Mouse (Mus musculus) limb, embryonic 13.5 days (tissue): Measurements from ENCODE around the gene Axin1. TPM values are rescaled to one million over a fixed set of nuclear protein-coding genes. Genes with fewer than 3 reads are reported as not detected.

Source experiments
- ATAC-seq: fragments of 200-750 bp; cut with Nextera tagmentation; 2 replicates; pipeline ENCODE4 v1.8.0; 2017; ENCODE audit warnings: low read depth, moderate number of reproducible peaks, moderate TSS enrichment; ENCODE audit not compliant: low FRiP score
- H3K27ac ChIP-seq: fragments of 300-500 bp; sonication (generic); 2 replicates; pipeline ENCODE4 v1.5.1; 2015; ENCODE audit warnings: inconsistent platforms, mild to moderate bottlenecking, moderate library complexity
- H3K27me3 ChIP-seq: fragments of 300-500 bp; sonication (generic); 2 replicates; pipeline ENCODE4 v1.6.1; 2015; ENCODE audit warnings: mild to moderate bottlenecking, inconsistent platforms
- H3K36me3 ChIP-seq: fragments of 300-500 bp; sonication (generic); 2 replicates; pipeline ENCODE4 v1.6.1; 2015; ENCODE audit warnings: inconsistent platforms, mild to moderate bottlenecking, moderate library complexity
- H3K4me1 ChIP-seq: fragments of 300-500 bp; sonication (generic); 2 replicates; pipeline ENCODE4 v1.6.1; 2015; ENCODE audit warnings: inconsistent platforms
- H3K4me2 ChIP-seq: fragments of 300-500 bp; sonication (generic); replicated peaks from 2 replicates; pipeline ENCODE4 v1.6.1; 2015; ENCODE audit warnings: inconsistent platforms, mild to moderate bottlenecking, moderate library complexity
- H3K4me3 ChIP-seq: fragments of 300-500 bp; sonication (generic); 2 replicates; pipeline ENCODE4 v1.5.1; 2015; ENCODE audit warnings: moderate library complexity, mild to moderate bottlenecking, inconsistent platforms
- H3K9ac ChIP-seq: fragments of 300-500 bp; sonication (generic); 2 replicates; pipeline ENCODE4 v1.6.1; 2015; ENCODE audit warnings: mild to moderate bottlenecking, inconsistent platforms
- H3K9me3 ChIP-seq: fragments of 300-500 bp; sonication (generic); 2 replicates; pipeline ENCODE4 v1.6.1; 2016; ENCODE audit warnings: inconsistent platforms
- WGBS: fragments of 180-500 bp; shearing (Covaris S2); methylation state at CpG from one replicate; pipeline ENCODE4 v1.1.7; 2015; 5-methylcytosine and 5-hydroxymethylcytosine counted together
- polyA plus RNA-seq: library from polyadenylated mRNA; unstranded; fragments of >200 nt; fragmentation: Nextera tagmentation; extraction: Ambion mirVana; gene quantifications from 2 replicates; pipeline ENCODE4 v1.2.1, GENCODE M21; 2015

Gene Axin1
- polyA plus RNA-seq, 1 experiment from 2014 or later, result 11.3 TPM

DNA sequence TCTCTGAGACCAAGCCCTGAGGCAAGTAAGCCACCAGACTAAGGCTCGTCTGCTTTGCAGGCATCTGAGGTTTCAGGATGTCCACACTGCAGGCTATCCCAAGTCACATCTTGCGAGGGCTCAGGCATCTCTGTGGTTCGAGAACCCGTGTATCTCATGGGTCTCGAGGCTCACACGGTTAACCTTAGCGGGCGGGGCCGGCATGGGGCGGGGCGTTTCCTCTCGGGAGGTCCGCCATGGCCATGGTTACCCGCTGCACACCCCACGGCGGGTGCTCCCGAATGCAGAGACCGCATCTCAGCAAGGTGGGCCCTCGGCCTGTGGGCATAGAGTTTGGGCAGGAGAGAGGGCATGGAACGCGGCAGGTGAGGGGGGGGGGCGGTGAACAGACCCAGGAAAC lies 64.2 kb downstream of the Axin1 start, which contains the start of gene Rgs11:
Gene Rgs11 (plus strand): TSS at position 215 of the 400 bp plus-strand sequence.
- no peak within 1 kb of the TSS for H3K27ac ChIP-seq
- 2% methylated on average over 22 of the region's 22 CpGs for WGBS
- no peaks in the 10 kb centered on the region for H3K9me3 ChIP-seq
- peak within 1 kb of the TSS; percentile 97 for H3K4me2 ChIP-seq
- peak within 1 kb of the TSS; percentile 60 for H3K4me3 ChIP-seq
- H3K27me3 ChIP-seq, result peaks cover 77% of the 10 kb centered on the region
- peaks cover 33% of the 10 kb centered on the region for H3K4me1 ChIP-seq
- H3K36me3 ChIP-seq, result peaks cover 10% of the 10 kb centered on the region
- H3K9ac ChIP-seq, result peak within 1 kb of the TSS; percentile 59
- no peak for ATAC-seq

DNA sequence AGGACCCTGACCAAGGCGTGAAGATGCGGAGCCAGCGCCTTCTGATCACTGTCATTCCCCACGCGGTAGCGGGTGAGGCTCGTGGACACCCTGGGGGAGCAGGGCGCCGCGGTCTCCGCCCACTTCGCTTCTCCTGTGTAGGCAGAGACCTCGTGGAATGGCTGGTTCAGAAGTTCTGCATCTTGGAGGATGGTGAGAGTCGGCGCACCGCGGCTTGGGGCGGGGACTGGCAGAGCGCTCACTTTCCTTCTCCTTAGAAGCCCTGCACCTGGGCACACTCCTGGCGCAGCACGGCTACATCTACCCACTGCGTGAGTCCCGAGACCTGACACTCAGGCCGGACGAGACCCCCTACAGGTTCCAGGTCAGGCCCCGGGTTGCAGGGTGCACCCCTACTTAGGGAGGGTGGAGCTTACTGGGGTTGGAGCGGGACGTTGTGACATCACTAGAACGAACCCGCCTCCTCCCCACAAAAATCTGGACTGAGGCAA lies 64.9 kb downstream of the Axin1 start:
- H3K4me1 ChIP-seq, result peaks cover 33% of the 10 kb centered on the region
- 0 out of 2 replicates have a peak, but pooled peaks cover 4% of the 10 kb centered on the region for H3K36me3 ChIP-seq
- H3K4me2 ChIP-seq, result peak overlapping the region; percentile 97
- H3K9ac ChIP-seq, result peak overlapping the region; percentile 59
- peak overlapping the region; percentile 60 for H3K4me3 ChIP-seq
- peaks cover 77% of the 10 kb centered on the region for H3K27me3 ChIP-seq
- no peak for ATAC-seq
- H3K27ac ChIP-seq, result no peak overlapping the region
- no peaks in the 10 kb centered on the region for H3K9me3 ChIP-seq
- 1% methylated on average over 30 of the region's 30 CpGs for whole genome bisulfite sequencing

DNA sequence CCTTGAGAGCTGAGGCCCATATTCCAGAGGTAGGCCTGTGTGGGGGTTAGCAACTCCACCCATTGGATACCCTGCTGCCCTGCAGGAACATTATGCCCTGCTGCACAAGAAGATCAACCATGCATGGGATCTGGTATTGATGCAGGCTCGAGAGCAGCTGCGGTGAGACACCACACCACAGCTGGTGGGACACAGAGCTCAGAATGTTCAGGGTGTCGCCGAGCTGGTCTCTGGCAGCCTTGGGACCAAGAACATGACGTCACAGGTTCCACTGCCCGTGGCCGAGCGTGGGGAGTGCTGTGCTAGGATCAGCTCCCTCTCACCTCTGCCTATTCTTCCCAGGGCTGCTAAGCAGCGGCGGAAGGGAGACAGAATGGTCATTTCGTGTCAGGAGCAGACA lies 66.3 kb downstream of the Axin1 start:
- no peak overlapping the region for H3K27ac ChIP-seq
- H3K36me3 ChIP-seq, result no peaks in the 10 kb centered on the region
- ATAC-seq, result no peak
- no peaks in the 10 kb centered on the region for H3K9me3 ChIP-seq
- H3K9ac ChIP-seq, result no peak overlapping the region
- no peak overlapping the region; the same call in 1 of the 2 replicates for H3K4me2 ChIP-seq
- WGBS, result 32% methylated on average over 11 of the region's 11 CpGs
- H3K27me3 ChIP-seq, result peaks cover 65% of the 10 kb centered on the region
- peaks cover 33% of the 10 kb centered on the region for H3K4me1 ChIP-seq
- no peak overlapping the region for H3K4me3 ChIP-seq

DNA sequence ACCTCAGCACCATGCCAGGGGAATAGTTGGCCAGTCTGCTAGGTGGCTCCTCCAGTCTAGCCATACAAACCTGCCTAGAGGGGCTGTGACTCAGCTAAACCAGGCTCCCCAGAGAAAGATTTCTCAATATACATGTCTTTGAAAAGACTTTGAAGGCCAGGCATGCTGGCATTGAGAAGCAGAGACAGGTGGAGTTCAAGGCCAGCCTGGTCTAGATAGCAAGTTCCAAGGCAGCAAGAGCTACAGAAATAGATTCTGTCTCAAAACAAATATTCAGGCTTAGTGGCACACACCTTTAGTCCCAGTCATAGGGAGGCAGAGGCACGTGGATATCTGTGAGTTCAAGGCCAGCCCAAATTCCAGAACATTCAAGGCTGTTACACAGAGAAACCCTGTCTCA lies 67.9 kb downstream of the Axin1 start:
- Histone ChIP-seq H3K9me3 (no peaks in the 10 kb centered on the region), H3K27ac (no peak overlapping the region), H3K4me3 (no peak overlapping the region), H3K27me3 (peaks cover 49% of the 10 kb centered on the region), H3K4me1 (peaks cover 24% of the 10 kb centered on the region), H3K36me3 (no peaks in the 10 kb centered on the region), H3K4me2 (no peak overlapping the region), H3K9ac (no peak overlapping the region)
- 54% methylated on average over 1 of the region's 1 CpGs for WGBS
- ATAC-seq, result no peak

DNA sequence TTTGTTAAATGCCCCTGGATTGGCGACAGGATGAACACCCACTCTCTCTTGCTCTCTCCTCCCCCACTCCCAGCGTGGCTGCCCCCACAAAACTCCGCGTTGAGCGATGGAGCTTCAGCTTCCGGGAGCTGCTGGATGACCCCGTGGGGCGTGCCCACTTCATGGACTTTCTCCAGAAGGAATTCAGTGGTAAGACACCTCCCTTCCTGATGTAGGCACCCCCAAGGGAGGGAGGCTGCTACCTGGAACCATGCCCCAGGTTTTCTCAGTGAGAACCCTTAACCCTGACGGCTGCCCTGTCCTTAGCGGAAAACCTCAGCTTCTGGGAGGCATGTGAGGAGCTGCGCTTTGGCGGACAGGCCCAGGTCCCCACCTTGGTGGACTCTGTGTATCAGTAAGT lies 69.2 kb downstream of the Axin1 start, which contains the start of gene Arhgdig:
Gene Arhgdig (minus strand): TSS at position 101 of the 400 bp plus-strand sequence.
- WGBS, result 88% methylated on average over 12 of the region's 12 CpGs
- H3K4me2 ChIP-seq, result no peak within 1 kb of the TSS
- H3K4me1 ChIP-seq, result peaks cover 16% of the 10 kb centered on the region
- no peaks in the 10 kb centered on the region for H3K9me3 ChIP-seq
- no peak for ATAC-seq
- H3K27ac ChIP-seq, result no peak within 1 kb of the TSS
- H3K36me3 ChIP-seq, result peaks cover 5% of the 10 kb centered on the region; the same call in 1 of the 2 replicates
- no peak within 1 kb of the TSS for H3K4me3 ChIP-seq
- H3K27me3 ChIP-seq, result peaks cover 36% of the 10 kb centered on the region
- H3K9ac ChIP-seq, result no peak within 1 kb of the TSS

DNA sequence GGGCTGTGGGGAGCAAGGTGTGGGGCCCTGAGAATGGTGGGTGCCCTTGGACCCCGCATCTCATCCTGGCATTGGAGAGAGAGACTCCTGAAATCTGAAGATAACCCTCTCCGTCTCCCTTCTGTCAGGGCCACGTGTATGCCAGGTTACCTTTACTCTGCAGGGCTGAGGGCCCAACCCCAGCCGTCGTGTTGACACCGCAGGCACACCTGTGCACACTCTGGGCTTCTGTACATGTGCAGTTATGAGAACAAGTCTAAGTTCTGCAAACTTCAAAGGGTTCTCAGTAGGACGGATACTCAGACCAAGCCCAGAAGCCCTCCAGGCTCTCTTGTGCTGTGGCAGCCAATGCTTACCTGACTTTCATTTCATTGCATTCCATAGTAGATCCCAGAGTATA lies 73.8 kb downstream of the Axin1 start:
- Histone ChIP-seq H3K9ac (no peak overlapping the region), H3K27me3 (no peaks in the 10 kb centered on the region), H3K27ac (no peak overlapping the region), H3K4me3 (no peak overlapping the region), H3K36me3 (peaks cover 36% of the 10 kb centered on the region), H3K4me1 (no peaks in the 10 kb centered on the region), H3K9me3 (no peaks in the 10 kb centered on the region), H3K4me2 (no peak overlapping the region)
- no peak for ATAC-seq
- 88% methylated on average over 7 of the region's 7 CpGs for WGBS

DNA sequence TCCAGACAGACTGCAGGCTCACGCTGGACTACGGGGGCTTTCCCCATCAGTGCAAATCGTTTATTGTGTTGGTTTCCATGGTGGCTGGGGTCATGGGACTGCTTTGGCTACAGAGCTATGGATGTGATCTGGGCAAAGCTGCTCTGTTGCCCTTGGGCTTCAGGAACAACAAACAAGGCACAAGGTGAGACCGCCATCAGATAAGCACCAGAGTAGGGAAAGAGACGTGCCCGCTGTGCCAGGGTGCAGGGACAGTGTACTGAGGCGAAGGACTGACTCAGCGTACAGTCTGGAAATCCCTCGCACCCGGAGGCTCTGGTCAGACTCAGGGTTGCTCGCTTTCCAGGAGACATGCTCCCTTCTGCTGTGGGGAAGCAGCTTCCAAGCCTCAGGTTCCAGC lies 74.2 kb downstream of the Axin1 start:
- no peak overlapping the region for H3K4me2 ChIP-seq
- no peaks in the 10 kb centered on the region for H3K27me3 ChIP-seq
- H3K27ac ChIP-seq, result no peak overlapping the region
- no peak overlapping the region for H3K4me3 ChIP-seq
- no peak overlapping the region for H3K9ac ChIP-seq
- H3K36me3 ChIP-seq, result peaks cover 39% of the 10 kb centered on the region
- WGBS, result 86% methylated on average over 11 of the region's 11 CpGs
- ATAC-seq, result no peak
- H3K9me3 ChIP-seq, result no peaks in the 10 kb centered on the region
- no peaks in the 10 kb centered on the region for H3K4me1 ChIP-seq

DNA sequence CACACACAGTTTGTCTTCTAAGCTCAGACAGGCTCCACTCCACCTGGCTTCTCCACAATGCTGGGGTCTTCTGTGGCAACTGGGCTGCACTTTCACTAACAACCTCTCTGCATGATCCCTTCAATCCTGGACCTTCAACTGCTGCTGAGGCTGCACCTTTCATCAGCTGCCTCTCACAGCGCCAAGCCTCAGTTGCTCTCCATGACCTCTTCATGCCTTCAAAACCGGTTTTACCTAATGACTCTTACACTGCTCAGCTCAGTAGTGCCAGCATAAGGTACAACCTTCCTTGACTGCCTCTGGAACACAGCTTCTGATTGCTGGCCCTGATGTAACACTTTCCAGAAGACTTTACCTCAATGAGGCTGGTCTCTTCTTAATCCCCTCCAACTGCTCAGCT lies 83.0 kb downstream of the Axin1 start:
- Histone ChIP-seq H3K9ac (no peak overlapping the region), H3K9me3 (no peaks in the 10 kb centered on the region), H3K4me2 (no peak overlapping the region), H3K36me3 (peaks cover 26% of the 10 kb centered on the region), H3K4me3 (no peak overlapping the region), H3K4me1 (no peaks in the 10 kb centered on the region), H3K27ac (no peak overlapping the region), H3K27me3 (no peaks in the 10 kb centered on the region)
- ATAC-seq, result no peak
- 75% methylated on average over 2 of the region's 2 CpGs for WGBS

DNA sequence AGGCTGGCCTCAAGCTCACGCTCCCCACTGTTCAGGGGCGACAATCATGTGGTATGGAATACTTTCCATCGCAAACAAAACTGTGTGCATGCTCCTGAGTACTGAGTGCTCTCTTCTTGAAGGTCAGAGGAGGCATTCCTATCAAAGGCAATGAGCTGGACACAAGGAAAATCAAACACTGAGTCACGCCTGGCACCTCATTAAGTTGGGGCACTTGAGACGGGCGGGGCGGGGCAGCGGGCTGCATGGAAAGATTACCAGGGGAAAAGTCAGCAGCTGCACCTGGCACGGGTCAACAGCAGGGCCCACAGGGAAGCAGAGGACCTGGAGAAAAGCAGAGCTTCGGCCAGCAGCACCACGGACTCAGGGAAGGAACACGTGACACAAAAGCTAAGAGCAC lies 86.7 kb downstream of the Axin1 start:
- Histone ChIP-seq H3K9me3 (no peaks in the 10 kb centered on the region), H3K27me3 (no peaks in the 10 kb centered on the region), H3K4me3 (no peak overlapping the region), H3K9ac (no peak overlapping the region), H3K4me2 (no peak overlapping the region), H3K4me1 (no peaks in the 10 kb centered on the region), H3K36me3 (peaks cover 1% of the 10 kb centered on the region), H3K27ac (no peak overlapping the region)
- 79% methylated on average over 12 of the region's 12 CpGs for WGBS
- ATAC-seq, result no peak

DNA sequence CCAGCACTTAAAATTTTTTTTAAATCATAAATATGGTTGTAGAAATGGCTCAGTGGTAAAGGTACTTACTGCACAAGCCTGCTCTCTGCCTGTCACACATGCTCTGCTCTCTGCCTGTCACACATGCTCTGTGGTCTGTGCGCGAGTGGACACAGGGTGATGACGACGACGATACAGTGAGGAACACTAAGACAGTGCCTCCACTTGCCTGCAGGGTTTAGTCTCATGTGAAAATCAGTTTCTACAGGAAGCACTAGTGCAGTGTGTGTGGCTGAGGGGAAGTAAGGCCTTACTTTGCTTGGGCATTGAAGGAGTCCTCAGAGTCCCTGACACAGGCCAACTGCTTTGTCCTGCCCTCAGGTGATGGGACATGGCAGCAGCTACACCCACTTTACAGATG lies 91.3 kb downstream of the Axin1 start:
- Histone ChIP-seq H3K4me1 (no peaks in the 10 kb centered on the region), H3K9ac (no peak overlapping the region)
- WGBS, result 87% methylated on average over 5 of the region's 5 CpGs

DNA sequence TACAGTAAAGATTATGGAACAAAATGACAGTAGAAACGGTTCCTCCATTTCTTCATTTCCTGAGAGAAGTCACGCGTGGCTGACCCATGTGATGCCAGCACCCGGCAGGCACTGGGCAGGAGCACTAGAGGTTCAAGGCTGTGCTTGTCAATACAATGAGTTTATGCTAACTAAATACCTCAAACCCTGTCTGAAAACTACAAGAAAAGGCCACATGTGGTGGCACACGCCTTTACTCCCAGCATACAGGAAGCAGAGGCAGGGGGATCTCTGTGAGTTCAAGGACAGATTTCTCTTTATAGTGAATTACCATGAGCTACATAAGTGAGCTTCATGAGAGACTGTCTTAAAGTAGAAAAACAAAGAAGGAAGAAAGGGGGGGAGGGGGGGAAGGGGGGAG lies 92.7 kb downstream of the Axin1 start:
- Histone ChIP-seq H3K9ac (no peak overlapping the region), H3K9me3 (0 out of 2 replicates have a peak, but pooled peaks cover 3% of the 10 kb centered on the region), H3K36me3 (peaks cover 7% of the 10 kb centered on the region), H3K4me1 (peaks cover 13% of the 10 kb centered on the region), H3K27me3 (no peaks in the 10 kb centered on the region), H3K4me3 (no peak overlapping the region), H3K4me2 (no peak overlapping the region), H3K27ac (no peak overlapping the region)
- 84% methylated on average over 5 of the region's 5 CpGs for WGBS
- ATAC-seq, result no peak

More for the DNA sequence above, 91.3 kb downstream of the Axin1 start:
- no peak overlapping the region for H3K27ac ChIP-seq
- peaks cover 7% of the 10 kb centered on the region for H3K36me3 ChIP-seq
- H3K9me3 ChIP-seq, result 0 out of 2 replicates have a peak, but pooled peaks cover 3% of the 10 kb centered on the region
- no peak overlapping the region for H3K4me3 ChIP-seq
- no peak for ATAC-seq
- H3K27me3 ChIP-seq, result no peaks in the 10 kb centered on the region
- H3K4me2 ChIP-seq, result no peak overlapping the region

DNA sequence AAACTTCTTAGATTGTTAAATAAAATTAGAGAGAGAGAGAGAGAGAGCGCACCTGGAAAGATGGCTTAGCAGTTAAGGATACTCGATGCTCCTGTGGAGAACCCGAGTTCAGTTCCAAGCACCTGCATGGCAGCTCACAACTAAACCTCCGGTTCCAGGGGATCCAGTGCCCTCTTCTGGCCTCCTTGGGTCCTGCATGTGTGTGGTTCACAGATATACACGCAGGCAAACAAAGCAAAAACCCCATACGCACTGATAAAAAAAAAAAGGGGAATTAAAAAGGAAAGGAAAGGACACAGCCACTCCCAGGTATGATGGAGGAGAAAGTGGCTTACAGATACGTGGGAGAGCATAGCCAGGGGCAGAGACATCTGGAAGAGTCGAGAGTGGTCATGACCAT lies 94.4 kb downstream of the Axin1 start:
- no peak for ATAC-seq
- no peak overlapping the region for H3K27ac ChIP-seq
- H3K9me3 ChIP-seq, result 0 out of 2 replicates have a peak, but pooled peaks cover 3% of the 10 kb centered on the region
- H3K27me3 ChIP-seq, result no peaks in the 10 kb centered on the region
- peaks cover 25% of the 10 kb centered on the region for H3K4me1 ChIP-seq
- H3K36me3 ChIP-seq, result peaks cover 7% of the 10 kb centered on the region
- no peak overlapping the region for H3K4me2 ChIP-seq
- H3K4me3 ChIP-seq, result no peak overlapping the region
- WGBS, result 69% methylated on average over 8 of the region's 8 CpGs
- no peak overlapping the region for H3K9ac ChIP-seq

DNA sequence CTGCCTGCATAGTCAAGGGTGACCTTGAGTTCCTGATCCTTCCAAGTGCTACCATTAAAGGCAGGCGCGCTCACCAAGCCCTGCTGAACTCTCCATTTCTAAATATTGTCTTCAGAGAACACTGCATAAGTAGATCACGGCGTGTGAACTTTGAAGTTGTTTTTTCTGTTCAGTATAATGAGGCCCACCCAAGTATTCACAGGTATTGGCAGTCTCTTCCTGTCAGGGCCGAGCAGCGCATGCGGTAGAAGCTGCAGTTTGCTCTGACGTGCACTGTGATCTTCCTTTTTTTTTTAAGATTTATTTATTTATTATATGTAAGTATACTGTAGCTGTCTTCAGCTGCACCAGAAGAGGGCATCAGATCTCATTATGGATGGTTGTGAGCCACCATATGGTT lies 95.9 kb downstream of the Axin1 start:
- Histone ChIP-seq H3K27me3 (no peaks in the 10 kb centered on the region), H3K36me3 (peaks cover 7% of the 10 kb centered on the region), H3K9me3 (0 out of 2 replicates have a peak, but pooled peaks cover 3% of the 10 kb centered on the region), H3K9ac (no peak overlapping the region), H3K4me2 (no peak overlapping the region), H3K27ac (no peak overlapping the region), H3K4me3 (no peak overlapping the region), H3K4me1 (peaks cover 25% of the 10 kb centered on the region)
- no peak for ATAC-seq
- 91% methylated on average over 8 of the region's 8 CpGs for WGBS
